Mouse (Mus musculus): Measurements from ENCODE around the gene Cuedc2.
A peak's percentile ranks its signal among the peaks of the same experiment; 100 is the strongest.

Gene Cuedc2

GRCm38 (mm10) chr19:46321101-46321943, 17.2 kb downstream of the Cuedc2 start:
- DNase-seq = peak; percentile 73

- DNase-seq = no peak
These were observed 18.3 kb downstream of the Cuedc2 start for GRCm38 (mm10) chr19:46320076-46320785.

GRCm38 (mm10) chr19:46318586-46319378, 19.7 kb downstream of the Cuedc2 start:
- DNase-seq = no peak

GRCm38 (mm10) chr19:46318031-46318471, 20.5 kb downstream of the Cuedc2 start:
- no peak for DNase-seq

- DNase-seq = no peak
These were observed 21.0 kb downstream of the Cuedc2 start for GRCm38 (mm10) chr19:46317546-46317885.

- no peak for DNase-seq
These were observed 21.5 kb downstream of the Cuedc2 start for GRCm38 (mm10) chr19:46316846-46317545.

- no peak for DNase-seq
These were observed 22.5 kb downstream of the Cuedc2 start for GRCm38 (mm10) chr19:46315752-46316610.

- no peak for DNase-seq
These were observed 23.4 kb downstream of the Cuedc2 start for GRCm38 (mm10) chr19:46314872-46315742.

- peak; percentile 10 for DNase-seq
These were observed 24.3 kb downstream of the Cuedc2 start for GRCm38 (mm10) chr19:46314151-46314601.

GRCm38 (mm10) chr19:46313591-46313990, 24.9 kb downstream of the Cuedc2 start:
- DNase-seq = no peak

- no peak for DNase-seq
These were observed 25.4 kb downstream of the Cuedc2 start for GRCm38 (mm10) chr19:46313116-46313515.

GRCm38 (mm10) chr19:46312566-46312965, 25.9 kb downstream of the Cuedc2 start:
- DNase-seq = no peak

GRCm38 (mm10) chr19:46311341-46311740, 27.2 kb downstream of the Cuedc2 start:
- no peak for DNase-seq

- no peak for DNase-seq
These were observed 28.1 kb downstream of the Cuedc2 start for GRCm38 (mm10) chr19:46310312-46310865.

GRCm38 (mm10) chr19:46309651-46310305, 28.7 kb downstream of the Cuedc2 start:
- no peak for DNase-seq

- peak; percentile 88 for DNase-seq
These were observed 29.6 kb downstream of the Cuedc2 start for GRCm38 (mm10) chr19:46308706-46309435.

- no peak for DNase-seq
These were observed 30.2 kb downstream of the Cuedc2 start for GRCm38 (mm10) chr19:46308303-46308702.

GRCm38 (mm10) chr19:46307781-46308180, 30.7 kb downstream of the Cuedc2 start:
- DNase-seq = no peak

GRCm38 (mm10) chr19:46306751-46307289, 31.7 kb downstream of the Cuedc2 start:
- no peak for DNase-seq
